Mouse (Mus musculus): ENCODE data around the gene Gcn1l1.

DNA sequence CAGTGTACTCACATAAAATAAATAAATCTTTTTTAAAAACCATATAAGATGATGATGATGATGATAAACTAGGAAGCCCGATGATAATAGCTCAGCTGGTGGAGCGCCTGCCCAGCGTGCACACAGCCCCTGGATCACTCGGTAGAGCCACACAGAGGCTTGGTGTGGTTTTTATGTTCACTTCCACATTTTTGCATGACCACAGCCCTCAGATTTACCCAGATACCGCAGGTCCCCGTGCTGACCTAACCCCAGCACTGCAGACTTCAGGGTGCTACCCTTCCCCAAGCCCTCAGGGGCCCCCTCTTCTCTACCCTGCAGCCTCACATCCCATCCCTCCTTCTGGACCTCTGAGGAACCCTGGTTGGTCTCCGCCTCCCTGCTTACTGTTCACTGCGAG lies 63.0 kb downstream of the Gcn1l1 start:
- no peak for TF ChIP-seq CTCF (IDR thresholded peaks at IDR 0.05; ENCODE audit: low read depth, low read length)
- no peak for TF ChIP-seq POLR2A (IDR thresholded peaks at IDR 0.05; ENCODE audit: extremely low read depth, insufficient read depth, low read length)

All from liver, adult 2 months (tissue).